Mouse (Mus musculus): ENCODE results near the gene Dnm1.

DNA sequence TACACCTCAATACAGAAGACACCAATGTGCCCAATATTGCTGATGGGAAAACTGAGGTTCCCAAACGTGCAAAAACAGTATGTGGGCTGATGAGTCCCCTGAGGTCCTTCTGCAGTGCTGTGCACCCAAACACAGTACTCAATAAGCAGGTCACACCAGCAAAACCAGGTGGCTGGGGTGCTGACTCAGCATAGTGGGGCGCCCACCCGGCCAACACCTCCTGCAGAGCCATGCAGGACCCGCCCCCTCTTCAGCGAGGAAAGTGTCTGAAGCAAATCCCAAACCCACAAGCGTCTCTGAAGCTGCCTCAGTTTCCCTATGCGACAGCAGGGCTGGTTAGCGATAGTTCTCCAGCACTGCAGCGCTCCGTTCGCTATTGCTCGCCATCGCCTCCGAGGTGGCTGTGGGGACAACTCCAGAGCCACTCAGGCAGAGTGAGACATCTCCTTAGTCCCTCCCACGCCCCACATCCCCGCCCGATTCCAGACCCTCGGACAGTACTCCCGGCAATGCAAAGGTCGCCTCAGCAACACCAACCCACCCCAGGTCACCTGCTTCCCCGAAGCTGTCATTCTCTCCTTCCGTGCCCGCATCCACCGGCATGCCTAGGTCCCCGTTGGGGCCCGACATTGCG lies 28.1 kb upstream of the Dnm1 start:
- TF ChIP-seq POLR2A (IDR thresholded peaks at IDR 0.05; ENCODE audit: insufficient read depth, low read depth, low read length) (no peak), CTCF (IDR thresholded peaks at IDR 0.05) (no peak), EP300 (IDR thresholded peaks at IDR 0.05; ENCODE audit: insufficient read depth, low read depth, low read length) (0 out of 2 replicates have a peak, but pooled peaks have one; percentile 5)
